Mouse (Mus musculus) adrenal gland, postnatal 10 days (tissue): ENCODE measurements at regions not wholly inside any gene's neighbourhood (a gene's known extent, or its start where the extent isn't known, plus 50 kb on each side); places are given as distances from the start of the nearest gene placed in this dataset.

ENCODE experiments used
- DNase-seq: peaks from one replicate; pipeline ENCODE4 v3.0.0; 2021; ENCODE audit warnings: mixed read lengths

DNA sequence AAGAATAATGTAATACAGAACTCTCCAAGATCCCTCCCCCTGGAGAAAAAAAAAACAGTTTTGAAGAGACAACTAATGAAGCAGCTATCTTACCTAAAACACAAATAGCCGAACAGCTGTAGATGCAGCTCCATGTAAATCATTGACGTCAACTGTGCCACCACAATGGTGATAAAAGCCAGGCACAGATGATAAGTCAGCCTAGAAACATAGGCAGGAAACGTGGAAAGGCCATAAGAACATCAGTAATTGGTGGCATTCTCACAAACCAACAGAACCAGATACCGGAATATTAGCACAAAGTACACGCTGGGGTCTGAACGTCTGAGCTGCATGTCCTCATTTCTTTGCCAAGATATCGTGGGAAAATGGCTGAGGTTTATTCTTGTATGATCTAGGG is 51.2 kb upstream of the Gm45716 start:
- no peak for DNase-seq
